Mouse (Mus musculus) adrenal gland, postnatal 4 days (tissue): Measurements from ENCODE around the gene Dppa2. TPM values are rescaled to one million over a fixed set of nuclear protein-coding genes. Genes with fewer than 3 reads are reported as not detected.
"Not testable (repeated sequence)": the region's sequence is repeated elsewhere in the genome, so short reads cannot be mapped to it uniquely, and the experiment has no call there.

Experiments
- DNase-seq, 2 experiments: peaks; one replicate each; pipeline ENCODE4 v3.0.0; 2021 to 2022; ENCODE audit warnings: low spot score in 2 of 2, mixed read lengths in 2 of 2
- long read RNA-seq, 2 experiments: library from polyadenylated mRNA; stranded (forward); transcript quantifications; one replicate each; pipeline ENCODE4 v2.0.0; 2021
- total RNA-seq, 2 experiments: library from RNA; stranded (reverse); gene quantifications; 2 replicates each; pipeline ENCODE4 v1.2.3; 2021

Dppa2 gene
- not detected for total RNA-seq
- long read RNA-seq, experiment 1: 0 reads
- long read RNA-seq, experiment 2: 0 reads

DNA sequence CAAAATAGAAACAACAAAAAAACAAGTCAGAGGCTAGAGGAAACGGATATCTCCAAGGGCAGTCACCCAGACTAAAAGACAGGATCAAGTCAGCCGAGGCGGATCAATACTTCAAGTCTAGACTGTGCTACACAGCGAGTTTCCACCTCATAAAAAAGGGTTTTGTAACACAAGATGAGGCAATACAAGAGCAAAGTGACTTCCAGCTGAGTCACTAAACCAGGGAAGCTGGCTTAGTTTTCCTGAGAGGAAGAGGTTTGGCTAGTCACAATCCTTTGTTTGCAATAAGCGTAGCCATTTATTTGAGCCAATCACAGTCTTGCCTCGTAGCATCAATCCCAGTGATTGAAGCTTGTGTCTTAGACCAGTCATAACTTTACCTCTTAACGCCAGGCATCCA, at the start of gene Dppa2:
Dppa2 (plus strand) TSS at position 400 of the 400 bp plus-strand sequence.
- no peak for DNase-seq

- DNase-seq: no peak
Observed at GRCm38 (mm10) chr16:48254584-48254983, 49.1 kb upstream of the Dppa2 start.

GRCm38 (mm10) chr16:48259519-48259918, 44.2 kb upstream of the Dppa2 start:
- no peak for DNase-seq

DNA sequence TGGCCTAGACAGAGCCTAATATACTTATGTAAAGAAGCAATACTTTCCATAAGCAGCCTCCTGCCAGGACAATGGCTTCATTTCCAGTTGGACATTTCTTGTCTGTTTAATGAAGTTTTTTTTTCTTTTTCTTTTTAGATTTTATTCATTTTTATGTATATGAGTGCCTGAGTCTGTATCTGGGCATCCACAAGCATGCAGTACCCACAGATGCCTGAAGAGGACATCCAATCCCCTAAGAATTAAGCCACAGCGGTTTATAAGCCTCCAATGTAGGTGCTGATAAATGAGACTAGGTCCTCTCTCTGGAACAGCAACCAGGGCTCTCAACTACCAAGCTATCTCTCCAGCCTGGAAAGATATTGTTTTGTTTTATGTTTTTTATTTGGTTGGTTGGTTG, 40.8 kb upstream of the Dppa2 start:
- DNase-seq: no peak

GRCm38 (mm10) chr16:48265856-48266255, 37.9 kb upstream of the Dppa2 start:
- DNase-seq: no peak

DNA sequence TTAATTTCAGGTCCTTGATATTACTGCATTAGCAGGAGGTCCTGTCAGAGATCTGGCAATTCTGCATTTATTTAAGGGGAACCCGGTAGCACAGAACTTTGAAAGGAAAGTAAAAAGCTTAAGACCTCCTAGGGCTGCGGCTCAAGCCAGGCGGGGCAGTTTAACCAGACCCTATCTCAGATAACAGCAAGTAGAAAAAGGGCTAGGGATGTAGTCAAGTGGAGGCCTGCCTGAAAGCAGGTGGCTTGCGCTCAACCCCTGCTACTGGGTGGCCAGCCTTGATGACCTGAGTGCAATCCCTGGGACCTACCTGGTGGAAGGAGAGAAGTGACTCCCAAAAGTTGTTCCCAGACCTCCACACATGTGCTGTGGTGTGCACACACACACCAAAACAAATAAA, 26.8 kb upstream of the Dppa2 start:
- DNase-seq: no peak

DNA sequence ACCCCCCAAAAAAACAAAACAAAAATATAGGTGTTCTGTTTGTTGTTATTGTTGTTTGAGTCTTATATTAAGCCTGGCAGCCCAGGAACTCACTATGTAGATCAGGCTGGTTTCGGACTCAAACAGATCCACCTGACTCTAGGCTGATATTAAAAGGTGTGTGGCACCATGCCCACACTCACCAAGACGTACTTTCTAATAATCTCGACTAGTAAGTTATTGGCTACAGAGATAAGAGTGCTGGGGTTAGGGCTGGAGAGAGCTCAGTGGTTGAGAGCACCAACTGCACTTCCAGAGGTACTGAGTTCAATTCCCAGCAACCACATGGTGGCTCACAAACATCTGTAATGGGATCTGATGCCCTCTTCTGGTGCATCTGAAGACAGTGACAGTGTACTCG, 22.8 kb upstream of the Dppa2 start:
- DNase-seq: no peak

GRCm38 (mm10) chr16:48282801-48283200, 20.9 kb upstream of the Dppa2 start:
- no peak for DNase-seq

GRCm38 (mm10) chr16:48283517-48283916, 20.2 kb upstream of the Dppa2 start, which contains the start of gene Dppa4:
Gene Dppa4, plus strand, starts transcription at chr16:48283733.
- DNase-seq: no peak

DNA sequence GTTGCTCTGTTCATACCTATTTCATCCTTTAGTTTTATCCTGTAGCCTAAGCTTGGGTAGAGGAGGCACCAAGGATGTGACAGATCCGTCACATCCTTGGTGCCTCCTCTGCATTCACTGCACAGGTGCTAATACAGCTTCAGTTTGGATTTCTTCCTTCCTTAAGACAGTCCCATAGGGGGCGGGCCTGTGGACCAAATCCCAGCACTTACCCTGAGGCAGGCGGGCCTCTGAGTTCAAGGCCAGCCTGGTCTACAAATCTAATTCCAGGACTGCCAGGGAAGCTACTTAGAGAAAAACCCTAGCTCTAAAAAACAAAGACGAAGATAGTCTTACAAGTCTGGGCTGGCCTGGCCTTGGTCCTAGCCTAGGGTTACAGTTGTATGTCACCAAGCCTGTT, 18.2 kb upstream of the Dppa2 start:
- DNase-seq: no peak

DNA sequence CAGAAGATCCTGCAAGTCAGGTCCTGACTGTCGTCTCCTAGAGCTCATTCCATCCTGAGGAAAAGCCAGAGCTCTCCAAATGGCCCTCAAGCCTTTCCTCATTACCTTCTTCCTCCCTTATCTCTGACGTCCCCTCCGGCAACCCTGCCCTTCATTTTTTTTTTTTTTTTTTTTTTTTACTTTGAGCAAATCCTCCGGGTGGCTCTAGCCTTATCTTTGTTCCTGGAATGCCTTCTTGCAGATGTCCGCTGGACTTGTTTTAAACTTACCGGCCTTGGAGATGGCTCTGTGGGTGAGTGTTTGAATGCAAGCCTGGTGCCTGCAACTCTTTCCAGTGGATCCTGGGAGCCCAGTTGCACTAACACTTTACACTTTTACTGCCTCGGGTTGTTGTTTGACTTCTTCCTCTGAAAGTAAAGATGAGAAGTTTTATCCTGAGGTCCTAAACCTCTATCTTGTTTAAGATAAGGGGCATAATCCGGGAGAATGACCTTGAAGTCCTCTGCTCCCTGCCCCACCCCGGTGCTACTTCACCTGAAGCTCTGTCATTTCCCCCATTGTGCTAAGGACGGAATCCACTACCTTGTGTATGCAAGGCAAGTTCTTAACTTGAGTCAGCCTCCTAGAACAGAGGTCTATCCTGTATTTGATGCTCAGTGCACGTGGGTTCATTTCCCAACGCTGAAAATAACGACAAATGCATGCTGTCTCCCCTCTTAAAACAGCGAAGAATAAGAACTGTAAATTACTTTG, 6.1 kb upstream of the Dppa2 start:
- no peak for DNase-seq

DNA sequence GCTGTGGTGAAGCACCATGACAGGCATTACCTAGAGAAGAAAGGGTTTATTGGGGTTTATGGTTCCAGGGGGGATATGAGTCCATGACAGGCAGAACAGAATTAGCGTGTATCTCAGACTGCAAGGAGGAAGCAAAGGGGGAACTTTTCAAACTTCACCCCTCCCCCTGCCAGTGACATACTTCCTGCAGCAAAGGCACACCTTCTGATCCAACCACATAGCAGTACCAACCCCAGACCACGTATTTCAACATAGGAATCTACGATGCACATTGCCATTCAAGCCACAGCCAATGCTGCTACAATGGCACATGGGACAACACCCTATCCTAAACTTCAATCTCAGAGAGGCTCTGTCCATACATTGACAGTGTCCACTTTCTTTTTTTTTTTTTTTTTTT, 3.8 kb upstream of the Dppa2 start:
- DNase-seq: no peak

GRCm38 (mm10) chr16:48303983-48304382, 275 bp downstream of the Dppa2 start:
- no peak for DNase-seq

DNA sequence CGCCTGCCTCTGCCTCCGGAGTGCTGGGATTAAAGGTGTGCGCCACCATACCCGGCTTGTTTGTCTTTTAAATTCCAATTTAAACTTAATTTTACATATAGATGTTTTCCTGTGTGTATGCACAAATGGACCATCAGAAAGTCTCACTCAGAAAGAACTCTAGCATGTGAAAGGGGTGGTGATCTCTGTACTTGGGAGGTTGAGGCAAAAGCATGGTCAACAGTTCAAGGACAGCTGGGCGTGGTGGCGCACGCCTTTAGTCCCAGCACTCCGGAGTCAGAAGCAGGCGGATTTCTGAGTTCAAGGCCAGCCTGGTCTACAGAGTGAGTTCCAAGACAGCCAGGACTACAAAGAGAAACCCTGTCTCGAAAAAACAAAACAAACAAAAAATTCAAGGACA, 5.2 kb downstream of the Dppa2 start:
- DNase-seq: not testable (repeated sequence)

GRCm38 (mm10) chr16:48309912-48310630, 6.4 kb downstream of the Dppa2 start:
- no peak for DNase-seq

- DNase-seq: no peak
Observed at GRCm38 (mm10) chr16:48315294-48315693, 11.6 kb downstream of the Dppa2 start.

DNA sequence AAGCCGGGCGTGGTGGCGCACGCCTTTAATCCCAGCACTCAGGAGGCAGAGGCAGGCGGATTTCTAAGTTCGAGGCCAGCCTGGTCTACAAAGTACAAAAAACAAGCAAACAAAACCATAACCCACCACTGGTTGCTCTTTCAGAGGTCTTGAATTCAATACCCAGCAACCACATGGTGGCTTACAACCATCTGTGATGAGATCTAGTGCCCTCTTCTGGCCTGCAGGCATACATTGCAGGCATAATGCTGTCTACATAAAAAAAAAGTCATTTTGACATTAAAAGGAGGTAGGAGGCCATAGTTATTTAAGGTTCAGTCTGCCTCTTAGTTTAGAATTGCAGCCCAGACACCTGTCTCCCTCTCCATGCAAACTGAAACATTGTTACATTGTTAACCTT, 17.1 kb downstream of the Dppa2 start:
- no peak for DNase-seq

- DNase-seq: no peak
Observed at GRCm38 (mm10) chr16:48323133-48323532, 19.4 kb downstream of the Dppa2 start.

- DNase-seq: no peak
Observed at GRCm38 (mm10) chr16:48323602-48324345, 20.1 kb downstream of the Dppa2 start.

- no peak for DNase-seq
Observed at GRCm38 (mm10) chr16:48326903-48327302, 23.2 kb downstream of the Dppa2 start.

DNA sequence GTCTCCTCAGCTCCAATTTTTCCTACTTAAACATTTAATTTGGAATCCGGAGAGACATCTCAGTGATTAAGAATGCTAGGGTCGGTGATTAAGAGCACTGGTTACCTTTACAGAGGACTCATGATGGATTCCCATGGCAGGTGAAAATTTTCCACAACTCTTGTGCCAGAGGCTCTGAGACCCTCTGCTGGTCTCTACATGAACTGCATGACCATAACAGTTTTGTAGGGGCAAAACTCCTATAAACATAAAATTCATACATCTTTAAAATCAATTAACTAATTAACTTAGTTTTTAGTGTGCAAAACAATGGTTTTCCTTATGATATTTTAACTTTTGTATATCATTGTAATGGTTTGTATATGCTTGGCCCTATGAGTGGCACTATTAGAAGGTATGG, 24.7 kb downstream of the Dppa2 start:
- DNase-seq: no peak

DNA sequence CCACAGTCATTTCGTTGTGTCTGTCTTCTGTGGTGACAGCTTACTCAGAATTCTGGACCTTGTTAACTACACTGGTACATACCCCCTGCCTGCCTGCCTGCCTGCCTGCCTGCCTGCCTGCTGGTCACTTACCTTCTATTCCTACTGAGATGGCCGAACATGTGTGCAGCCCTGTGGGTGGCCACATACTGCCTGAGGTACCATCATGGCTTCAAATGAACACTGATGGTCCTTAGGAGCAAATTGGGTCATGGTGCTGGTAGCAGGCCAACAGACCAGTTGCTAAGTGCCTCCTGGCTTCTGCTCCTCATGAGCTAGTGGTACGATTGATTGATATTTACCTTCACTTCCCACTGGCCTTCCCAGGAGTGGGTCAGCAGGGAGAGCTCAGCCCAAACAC, 28.1 kb downstream of the Dppa2 start:
- DNase-seq: no peak
